ENCODE assay signal across 23 mouse cellular contexts in the genomic region with DNA sequence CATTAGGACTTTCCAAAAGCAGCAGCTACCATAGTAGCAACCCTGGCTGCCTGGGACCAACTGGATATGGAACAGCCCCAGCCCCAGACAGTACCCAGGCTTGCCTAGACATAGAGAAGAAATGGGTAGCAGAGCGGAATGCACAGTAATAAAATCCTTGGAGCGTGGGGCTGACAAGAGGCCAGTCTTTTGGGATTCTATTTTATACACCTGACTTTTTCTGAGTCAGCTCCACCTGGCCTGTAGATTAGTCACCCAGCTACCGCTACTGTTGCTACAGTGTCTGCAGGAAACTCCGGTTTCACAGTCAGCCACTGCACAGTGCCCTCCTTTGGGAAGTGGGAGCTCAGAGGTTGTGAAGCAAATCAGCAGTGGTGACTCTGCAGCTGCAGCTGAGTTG.
A peak's percentile ranks its signal among the peaks of the same experiment; 100 is the strongest.
DNase-seq lines count a peak whose midpoint lies in the region; ATAC-seq and TF ChIP-seq lines count a peak whose summit lies in the region.
"Had no signal": no experiment of that assay in that cellular context is flagged by ENCODE, and none has a peak within 500 bp of the region (broad histone marks: within the 10 kb centered on the region; RNA-seq: fewer than 3 reads in every experiment).

No protein-coding gene starts in this region.

- no peaks in the 10 kb centered on the region for H3K27me3 ChIP-seq in kidney, embryonic 16.5 days (ENCODE audit: insufficient read depth, low read length)
- H3K27me3 ChIP-seq in Patski = no peaks in the 10 kb centered on the region
- H3K27me3 ChIP-seq: embryonic facial prominence, embryonic 12.5 days; embryonic facial prominence, embryonic 15.5 days; hindbrain, embryonic 12.5 days; hindbrain, embryonic 15.5 days had no signal

- CTCF ChIA-PET in Patski (lab: Charles Lee) = interaction anchor here (1.5 kb wide), 1 partner anchor 15 kb away, joined by 3 read pairs; no protein-coding TSS in a partner anchor

- no peak overlapping the region for H3K9ac ChIP-seq in kidney, embryonic 16.5 days (replicated peaks; ENCODE audit: low read length)
- H3K9ac ChIP-seq: embryonic facial prominence, embryonic 12.5 days; embryonic facial prominence, embryonic 15.5 days; forebrain, postnatal 0 days; hindbrain, embryonic 12.5 days; hindbrain, embryonic 15.5 days had no signal

- POLR2A ChIA-PET in Patski (lab: Charles Lee) = no interaction called here

- H3K4me3 ChIP-seq in kidney, embryonic 16.5 days (ENCODE audit: low read length) = no peak overlapping the region
- H3K4me3 ChIP-seq: embryonic facial prominence, embryonic 12.5 days; embryonic facial prominence, embryonic 15.5 days; gastrocnemius, adult 2 months; hindbrain, embryonic 12.5 days; hindbrain, embryonic 15.5 days had no signal

- DNase-seq in kidney, adult 18-20 months = no peak
- DNase-seq in kidney, postnatal 14 days = peak; percentile 6
- DNase-seq in kidney, adult 9 months = no peak
- peak; percentile 31 for DNase-seq in Patski (ENCODE audit: low read depth, low spot score)
- peak; percentile 32 for DNase-seq in brain, adult 2 months (ENCODE audit: low read depth, low spot score)
- DNase-seq in urinary bladder, postnatal 10 days (ENCODE audit: low spot score) = no peak
- DNase-seq: adrenal gland, adult 8-10 months; adrenal gland, postnatal 25 days; cerebellum, adult 18-20 months; cerebellum, adult 9-10 months; cerebellum, postnatal 14 days; forebrain, postnatal 0 days; gastrocnemius, adult 2 months; gastrocnemius, postnatal 14 days had no signal

- ATAC-seq in kidney, embryonic 16.5 days (ENCODE audit: low FRiP score, low TSS enrichment) = peak; percentile 86
- no peak for ATAC-seq in Patski
- ATAC-seq: activated CD4-positive, CD25-positive, alpha-beta regulatory T cell, adult 4 months; CD4-positive, CD25-positive, alpha-beta regulatory T cell, adult 4 months; forebrain, embryonic 14.5 days; forebrain, postnatal 0 days had no signal

- in situ Hi-C loops in Patski (cut with MboI; ENCODE audit: low pct_unique_long_range_greater_than_20kb) = no loop called here

- H3K4me2 ChIP-seq in kidney, embryonic 16.5 days (replicated peaks; ENCODE audit: low read depth, low read length) = no peak overlapping the region
- H3K4me2 ChIP-seq: embryonic facial prominence, embryonic 12.5 days; embryonic facial prominence, embryonic 15.5 days; heart, embryonic 11.5 days; hindbrain, embryonic 12.5 days; hindbrain, embryonic 15.5 days had no signal

- peaks cover 4% of the 10 kb centered on the region; the same call in 1 of the 2 replicates for H3K9me3 ChIP-seq in kidney, embryonic 16.5 days (ENCODE audit: low read length)
- H3K9me3 ChIP-seq: embryonic facial prominence, embryonic 12.5 days; embryonic facial prominence, embryonic 15.5 days; hindbrain, embryonic 12.5 days; hindbrain, embryonic 15.5 days had no signal

- TF ChIP-seq CTCF in Patski (IDR thresholded peaks at IDR 0.05) = no peak

- H3K4me1 ChIP-seq in kidney, embryonic 16.5 days (ENCODE audit: insufficient read depth, low read length) = peaks cover 7% of the 10 kb centered on the region; the same call in 1 of the 2 replicates
- H3K4me1 ChIP-seq: embryonic facial prominence, embryonic 12.5 days; embryonic facial prominence, embryonic 15.5 days; hindbrain, embryonic 12.5 days; hindbrain, embryonic 15.5 days had no signal

- H3K36me3 ChIP-seq in kidney, embryonic 16.5 days (ENCODE audit: insufficient read depth, low read length) = no peaks in the 10 kb centered on the region
- H3K36me3 ChIP-seq: embryonic facial prominence, embryonic 12.5 days; embryonic facial prominence, embryonic 15.5 days; hindbrain, embryonic 12.5 days; hindbrain, embryonic 15.5 days had no signal

- peak overlapping the region; percentile 32; the same call in 1 of the 2 replicates for H3K27ac ChIP-seq in kidney, embryonic 16.5 days (ENCODE audit: low read length)
- H3K27ac ChIP-seq: embryonic facial prominence, embryonic 12.5 days; embryonic facial prominence, embryonic 15.5 days; gastrocnemius, adult 2 months; hindbrain, embryonic 12.5 days; hindbrain, embryonic 15.5 days had no signal

- 44% methylated on average over 4 of the region's 4 CpGs for WGBS in kidney, embryonic 16.5 days

Comparison
In these comparisons a context has a peak if more than half of its experiments do, and no peak if none do; other contexts are left out.
1. DNase-seq: peak in kidney, postnatal 14 days (single experiment), Patski (single experiment) and brain, adult 2 months (single experiment); none in kidney, adult 18-20 months (single experiment), kidney, adult 9 months (single experiment) and urinary bladder, postnatal 10 days (single experiment).